Mouse (Mus musculus): ENCODE measurements at regions not wholly inside any gene's neighbourhood (a gene's known extent, or its start where the extent isn't known, plus 50 kb on each side); places are given as distances from the start of the nearest gene placed in this dataset.

DNA sequence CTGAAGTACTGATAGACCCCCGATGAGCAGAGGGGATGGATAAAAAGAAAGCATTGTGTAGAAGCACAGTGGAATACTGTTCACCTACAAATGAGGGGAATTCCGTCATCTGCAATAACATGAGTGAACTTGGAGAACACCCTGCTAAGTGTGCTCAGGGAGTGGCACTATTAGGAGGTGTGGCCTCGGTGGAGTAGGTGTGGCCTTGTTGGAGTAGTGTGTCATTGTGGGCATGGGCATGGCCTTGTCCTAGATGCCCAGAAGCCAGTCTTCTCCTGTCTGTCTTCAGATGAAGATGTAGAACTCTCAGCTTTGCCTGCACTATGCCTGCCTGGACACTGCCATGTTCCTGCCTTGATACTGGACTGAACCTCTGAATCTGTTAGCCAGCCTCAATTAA lies 86.2 kb upstream of the Kl start:
- Histone ChIP-seq H3K9ac (no peak overlapping the region), H3K27ac (no peak overlapping the region), H3K4me3 (replicated peaks) (no peak overlapping the region), H3K27me3 (no peaks in the 10 kb centered on the region), H3K4me2 (no peak overlapping the region), H3K36me3 (no peaks in the 10 kb centered on the region), H3K9me3 (replicated peaks) (0 out of 2 replicates have a peak, but pooled peaks cover 3% of the 10 kb centered on the region), H3K4me1 (replicated peaks) (peaks cover 7% of the 10 kb centered on the region; the same call in 1 of the 2 replicates)
- WGBS (ENCODE audit: insufficient replicate concordance), result 73% methylated on average over 3 of the region's 3 CpGs
- DNase-seq (no peak), ATAC-seq (ENCODE audit: low read depth) (no peak)

DNA sequence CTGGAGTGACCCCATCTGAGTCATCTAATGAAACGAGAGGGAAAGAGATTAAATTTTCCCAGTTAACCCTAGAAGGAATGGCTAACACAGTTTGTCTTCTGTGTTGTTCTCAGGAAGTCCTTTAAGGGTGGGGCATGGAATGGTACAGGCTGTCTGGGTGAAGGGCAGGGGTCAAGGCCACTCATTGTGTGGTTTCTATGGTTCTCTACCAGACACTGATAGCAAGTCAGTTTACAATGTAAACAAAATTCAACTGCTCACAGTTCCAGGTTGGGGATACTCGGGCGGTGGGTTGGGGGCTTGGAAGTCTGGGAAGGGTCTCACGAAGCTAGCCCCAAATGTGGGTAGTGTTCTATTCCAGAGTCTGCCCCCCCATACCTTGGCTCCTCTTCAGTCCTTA lies 82.5 kb upstream of the Kl start:
- Histone ChIP-seq H3K27me3 (no peaks in the 10 kb centered on the region), H3K36me3 (no peaks in the 10 kb centered on the region), H3K27ac (no peak overlapping the region), H3K4me3 (replicated peaks) (no peak overlapping the region), H3K4me2 (no peak overlapping the region), H3K9me3 (replicated peaks) (0 out of 2 replicates have a peak, but pooled peaks cover 3% of the 10 kb centered on the region), H3K4me1 (replicated peaks) (peaks cover 7% of the 10 kb centered on the region; the same call in 1 of the 2 replicates), H3K9ac (no peak overlapping the region)
- DNase-seq (no peak), ATAC-seq (ENCODE audit: low read depth) (no peak)
- 47% methylated on average over 4 of the region's 4 CpGs for WGBS (ENCODE audit: insufficient replicate concordance)

GRCm38 (mm10) chr5:150878805-150879204 lies 73.6 kb upstream of the Kl start:
- Histone ChIP-seq H3K27me3 (no peaks in the 10 kb centered on the region), H3K4me1 (replicated peaks) (no peaks in the 10 kb centered on the region), H3K36me3 (no peaks in the 10 kb centered on the region), H3K4me3 (replicated peaks) (no peak overlapping the region), H3K4me2 (no peak overlapping the region), H3K9me3 (replicated peaks) (peaks cover 3% of the 10 kb centered on the region; the same call in 1 of the 2 replicates), H3K9ac (no peak overlapping the region), H3K27ac (no peak overlapping the region)
- DNase-seq (no peak), ATAC-seq (ENCODE audit: low read depth) (no peak)
- 57% methylated on average over 4 of the region's 4 CpGs for WGBS (ENCODE audit: insufficient replicate concordance)

GRCm38 (mm10) chr5:150883676-150884075 lies 68.7 kb upstream of the Kl start:
- Histone ChIP-seq H3K4me1 (replicated peaks) (no peaks in the 10 kb centered on the region), H3K27ac (no peak overlapping the region), H3K27me3 (no peaks in the 10 kb centered on the region), H3K4me2 (no peak overlapping the region), H3K4me3 (replicated peaks) (no peak overlapping the region), H3K36me3 (no peaks in the 10 kb centered on the region), H3K9me3 (replicated peaks) (no peaks in the 10 kb centered on the region), H3K9ac (no peak overlapping the region)
- no peak for DNase-seq
- ATAC-seq (ENCODE audit: low read depth), result no peak
- 74% methylated on average over 2 of the region's 2 CpGs for WGBS (ENCODE audit: insufficient replicate concordance)

DNA sequence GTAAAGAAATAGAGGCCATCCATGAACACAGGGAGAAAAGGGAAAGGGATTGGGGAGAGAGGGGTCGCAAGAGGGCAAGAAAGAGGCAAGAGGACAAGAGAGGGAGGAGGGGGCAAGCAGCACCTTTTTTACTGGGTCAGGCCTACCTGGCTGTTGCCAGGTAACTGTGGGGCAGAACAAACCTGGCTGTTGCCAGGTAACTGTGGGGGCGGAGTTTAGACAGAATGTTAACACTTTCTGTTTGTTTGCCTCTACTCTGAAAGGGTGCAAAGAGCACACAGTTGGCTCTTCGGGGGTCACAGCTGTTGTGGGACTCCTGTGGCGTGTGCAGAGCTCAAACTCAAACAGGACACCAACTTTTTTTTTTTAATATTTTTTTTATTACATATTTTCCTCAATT lies 62.3 kb upstream of the Kl start:
- Histone ChIP-seq H3K9ac (no peak overlapping the region), H3K4me3 (replicated peaks) (no peak overlapping the region), H3K27me3 (no peaks in the 10 kb centered on the region), H3K27ac (no peak overlapping the region), H3K9me3 (replicated peaks) (no peaks in the 10 kb centered on the region), H3K36me3 (no peaks in the 10 kb centered on the region), H3K4me1 (replicated peaks) (no peaks in the 10 kb centered on the region), H3K4me2 (no peak overlapping the region)
- no peak for DNase-seq
- 0 out of 2 replicates have a peak, but pooled peaks have one; percentile 48 for ATAC-seq (ENCODE audit: low read depth)
- 45% methylated on average over 4 of the region's 4 CpGs for WGBS (ENCODE audit: insufficient replicate concordance)

DNA sequence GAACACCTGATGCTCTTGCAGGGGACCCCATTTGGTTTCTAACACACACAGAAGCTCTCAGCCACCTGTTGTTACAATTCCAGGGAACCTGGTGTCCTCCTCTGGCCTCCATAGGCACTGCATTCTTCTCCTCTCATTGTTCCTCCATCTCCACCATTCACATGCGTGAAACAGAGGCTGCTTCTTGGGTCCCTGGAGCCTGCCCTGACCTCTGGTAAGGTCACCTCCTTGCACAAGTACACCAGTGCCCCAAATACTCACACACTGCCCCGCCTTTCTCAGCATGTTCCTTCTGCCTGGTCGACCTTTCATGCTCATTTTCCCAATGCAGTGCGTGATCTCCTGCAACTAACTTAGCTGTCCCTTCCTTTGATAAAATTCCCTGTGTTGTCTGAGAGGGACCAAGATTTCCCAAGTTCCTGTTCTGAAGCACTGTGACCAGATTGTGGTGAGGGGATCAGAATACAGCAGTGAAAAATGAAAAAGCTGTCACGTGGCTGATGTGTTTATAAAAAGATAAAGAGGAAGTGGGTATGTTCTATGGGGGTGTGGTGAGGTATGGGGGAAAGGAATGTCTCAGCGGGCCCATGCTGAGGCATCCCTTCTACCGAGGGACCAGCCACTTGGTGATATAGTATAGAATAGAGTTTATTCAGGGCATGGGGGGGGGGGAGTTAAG lies 61.0 kb upstream of the Kl start:
- no peak overlapping the region for H3K4me2 ChIP-seq
- WGBS (ENCODE audit: insufficient replicate concordance), result 41% methylated on average over 7 of the region's 7 CpGs
- no peak overlapping the region for H3K9ac ChIP-seq
- no peak for DNase-seq
- no peaks in the 10 kb centered on the region for H3K36me3 ChIP-seq
- no peaks in the 10 kb centered on the region for H3K9me3 ChIP-seq (replicated peaks)
- H3K27ac ChIP-seq, result no peak overlapping the region
- no peak overlapping the region for H3K4me3 ChIP-seq (replicated peaks)
- H3K27me3 ChIP-seq, result no peaks in the 10 kb centered on the region
- no peak for ATAC-seq (ENCODE audit: low read depth)
- H3K4me1 ChIP-seq (replicated peaks), result no peaks in the 10 kb centered on the region

DNA sequence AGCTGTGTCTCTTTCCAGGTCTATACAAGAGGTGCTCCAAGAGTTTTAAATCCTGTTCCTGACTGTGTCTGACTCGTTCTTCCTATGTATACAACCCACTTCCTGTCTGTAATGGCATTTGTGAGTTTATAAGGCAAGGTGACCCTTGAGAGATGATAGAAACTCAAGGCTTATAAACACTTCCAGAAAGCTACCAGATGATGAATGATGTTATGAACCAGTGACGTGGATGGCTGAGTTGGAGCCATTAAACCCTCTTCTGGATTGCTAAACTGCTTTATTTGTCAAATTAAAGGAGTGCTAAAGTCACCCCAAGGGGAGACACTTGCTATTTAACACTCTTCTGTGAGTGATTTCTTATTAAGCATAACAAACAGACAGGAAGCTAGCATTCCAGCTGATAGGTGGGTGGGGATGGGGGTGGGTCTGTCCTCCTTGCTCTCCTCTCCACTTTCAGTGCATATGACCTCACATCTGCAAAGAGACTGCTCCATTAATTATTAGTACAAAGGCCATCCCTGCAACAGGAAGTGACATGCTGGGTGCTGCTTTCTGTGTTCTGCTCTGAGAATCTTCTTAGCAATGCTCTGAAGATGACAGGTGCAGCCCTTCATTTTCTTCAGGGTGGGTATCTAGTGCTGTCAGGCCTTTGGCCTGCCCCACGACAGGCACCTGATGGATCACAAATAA lies 58.2 kb upstream of the Kl start:
- Histone ChIP-seq H3K27me3 (no peaks in the 10 kb centered on the region), H3K9me3 (replicated peaks) (no peaks in the 10 kb centered on the region), H3K27ac (no peak overlapping the region), H3K9ac (no peak overlapping the region), H3K4me1 (replicated peaks) (no peaks in the 10 kb centered on the region), H3K36me3 (no peaks in the 10 kb centered on the region), H3K4me3 (replicated peaks) (no peak overlapping the region), H3K4me2 (no peak overlapping the region)
- ATAC-seq (ENCODE audit: low read depth), result no peak
- no peak for DNase-seq
- 40% methylated on average over 3 of the region's 3 CpGs for WGBS (ENCODE audit: insufficient replicate concordance)

GRCm38 (mm10) chr5:150894739-150895085 lies 57.7 kb upstream of the Kl start:
- Histone ChIP-seq H3K4me3 (replicated peaks) (no peak overlapping the region), H3K9me3 (replicated peaks) (no peaks in the 10 kb centered on the region), H3K4me2 (no peak overlapping the region), H3K36me3 (no peaks in the 10 kb centered on the region), H3K27me3 (no peaks in the 10 kb centered on the region), H3K4me1 (replicated peaks) (no peaks in the 10 kb centered on the region), H3K9ac (no peak overlapping the region), H3K27ac (no peak overlapping the region)
- ATAC-seq (ENCODE audit: low read depth) (no peak), DNase-seq (no peak)
- WGBS (ENCODE audit: insufficient replicate concordance), result 76% methylated on average over 4 of the region's 4 CpGs

GRCm38 (mm10) chr5:150901661-150902060 lies 50.7 kb upstream of the Kl start:
- Histone ChIP-seq H3K4me2 (no peak overlapping the region), H3K27me3 (no peaks in the 10 kb centered on the region), H3K27ac (no peak overlapping the region), H3K4me3 (replicated peaks) (no peak overlapping the region), H3K4me1 (replicated peaks) (no peaks in the 10 kb centered on the region), H3K9me3 (replicated peaks) (no peaks in the 10 kb centered on the region), H3K36me3 (no peaks in the 10 kb centered on the region), H3K9ac (no peak overlapping the region)
- ATAC-seq (ENCODE audit: low read depth), result no peak
- no peak for DNase-seq
- 58% methylated on average over 3 of the region's 3 CpGs for WGBS (ENCODE audit: insufficient replicate concordance)
